Mouse (Mus musculus) erythroblast, embryonic 14.5 days (primary cell): ENCODE measurements at regions not wholly inside any gene's neighbourhood (a gene's known extent, or its start where the extent isn't known, plus 50 kb on each side); places are given as distances from the start of the nearest gene placed in this dataset.

Experiments used
- GATA1 ChIP-seq: IDR thresholded peaks from 2 replicates; pipeline ENCODE4 v1.6.1; 2012; ENCODE audit warnings: low read length, inconsistent platforms, mixed read lengths
- TAL1 ChIP-seq: IDR thresholded peaks from 3 replicates; pipeline ENCODE4 v1.6.1; 2012; ENCODE audit warnings: low read length, inconsistent platforms, mixed read lengths

DNA sequence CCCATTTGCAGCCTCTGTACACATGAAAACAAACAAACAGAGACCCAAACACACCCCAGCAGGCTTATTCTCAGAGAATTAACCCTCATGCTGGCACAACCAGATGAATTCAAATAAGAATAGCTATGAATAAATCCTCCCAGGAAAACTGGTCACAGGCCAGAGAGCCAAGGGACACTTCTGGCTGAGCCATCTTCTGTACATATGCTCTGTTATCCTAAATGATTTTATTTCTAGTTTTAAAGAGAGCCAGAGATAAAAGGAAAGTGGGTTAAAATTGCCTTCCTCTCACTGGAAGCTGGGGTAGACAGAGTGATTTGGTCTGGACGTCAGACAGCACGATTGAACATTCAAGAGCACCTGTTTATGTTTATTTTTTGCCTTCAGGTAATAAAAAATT, 190.4 kb downstream of the Satb1 start:
- TF ChIP-seq GATA1 (no peak), TAL1 (no peak)
